Mouse (Mus musculus) limb, embryonic 14.5 days (tissue): ENCODE data around the gene Fras1. TPM values are rescaled to one million over a fixed set of nuclear protein-coding genes. Genes with fewer than 3 reads are reported as not detected.

Experiments
- ATAC-seq: fragments of 200-750 bp; cut with Nextera tagmentation; 2 replicates; pipeline ENCODE4 v1.8.0; 2017; ENCODE audit warnings: low read depth, moderate number of reproducible peaks, moderate TSS enrichment; ENCODE audit not compliant: low FRiP score
- DNase-seq: peaks from one replicate; pipeline ENCODE4 v3.0.0-alpha.2; 2015; ENCODE audit warnings: low spot score
- H3K27ac ChIP-seq: fragments of 300-500 bp; sonication (generic); replicated peaks from 2 replicates; pipeline ENCODE4 v1.5.1; 2014; ENCODE audit warnings: low read depth, mild to moderate bottlenecking, low read length, moderate library complexity, mixed read lengths
- H3K27me3 ChIP-seq: fragments of 300-500 bp; sonication (generic); 2 replicates; pipeline ENCODE4 v1.6.1; 2014; ENCODE audit warnings: low read length, mixed read lengths; ENCODE audit not compliant: control insufficient read depth, insufficient read depth
- H3K36me3 ChIP-seq: fragments of 300-500 bp; sonication (generic); 2 replicates; pipeline ENCODE4 v1.6.1; 2014; ENCODE audit warnings: mild to moderate bottlenecking, low read length, moderate library complexity, mixed read lengths; ENCODE audit not compliant: control insufficient read depth, insufficient read depth
- H3K4me1 ChIP-seq: fragments of 300-500 bp; sonication (generic); 2 replicates; pipeline ENCODE4 v1.6.1; 2014; ENCODE audit warnings: antibody characterized with exemption, low read length, mixed read lengths; ENCODE audit not compliant: control insufficient read depth, insufficient read depth
- H3K4me2 ChIP-seq: fragments of 300-500 bp; sonication (generic); replicated peaks from 2 replicates; pipeline ENCODE4 v1.6.1; 2014; ENCODE audit warnings: low read depth, mild to moderate bottlenecking, low read length, moderate library complexity; ENCODE audit not compliant: severe bottlenecking
- H3K4me3 ChIP-seq: fragments of 300-500 bp; sonication (generic); replicated peaks from 2 replicates; pipeline ENCODE4 v1.5.1; 2014; ENCODE audit warnings: low read length
- H3K9ac ChIP-seq: fragments of 300-500 bp; sonication (generic); 2 replicates; pipeline ENCODE4 v1.6.1; 2014; ENCODE audit warnings: mild to moderate bottlenecking, low read depth, low read length, moderate library complexity; ENCODE audit not compliant: severe bottlenecking
- H3K9me3 ChIP-seq: fragments of 300-500 bp; sonication (generic); 2 replicates; pipeline ENCODE4 v1.6.1; 2016; ENCODE audit warnings: low read length; ENCODE audit not compliant: control insufficient read depth
- POLR2A ChIP-seq: fragments of 200-500 bp; IDR thresholded peaks from 2 replicates; pipeline ENCODE4 v1.8.0; 2012; ENCODE audit warnings: inconsistent platforms, mild to moderate bottlenecking, moderate library complexity, borderline replicate concordance; ENCODE audit not compliant: insufficient read depth, insufficient read length; ENCODE audit errors: extremely low read depth
- WGBS: fragments of 180-500 bp; shearing (Covaris S2); extraction: QIAGEN DNeasy Blood & Tissue Kit; methylation state at CpG from one replicate; pipeline ENCODE4 v1.1.7; 2014; 5-methylcytosine and 5-hydroxymethylcytosine counted together
- polyA plus RNA-seq, 2 experiments: library from polyadenylated mRNA; depleted of rRNA in 1 of 2; stranded (reverse) in 1 of 2; unstranded in 1 of 2; fragments of >200 nt; fragmentation: Nextera tagmentation in 1 of 2; extraction: Ambion mirVana in 1 of 2; gene quantifications; 2 replicates each; pipeline versions ENCODE4 v1.2.1 to v1.2.3; 2012 to 2014

Fras1 gene
- polyA plus RNA-seq, 2 experiments = 10.5 to 30.5 TPM

GRCm38 (mm10) chr5:96797465-96797864, 423.7 kb downstream of the Fras1 start:
- Histone ChIP-seq H3K9ac (no peak overlapping the region), H3K27me3 (no peaks in the 10 kb centered on the region), H3K9me3 (no peaks in the 10 kb centered on the region), H3K36me3 (no peaks in the 10 kb centered on the region), H3K4me3 (no peak overlapping the region), H3K4me2 (no peak overlapping the region), H3K27ac (no peak overlapping the region), H3K4me1 (peaks cover 14% of the 10 kb centered on the region)
- TF ChIP-seq POLR2A = no peak
- DNase-seq (no peak), ATAC-seq (no peak)
- 92% methylated on average over 6 of the region's 6 CpGs for WGBS

- H3K27ac ChIP-seq = no peak overlapping the region
- no peaks in the 10 kb centered on the region for H3K9me3 ChIP-seq
- TF ChIP-seq POLR2A = no peak
- DNase-seq = no peak
- peaks cover 21% of the 10 kb centered on the region for H3K4me1 ChIP-seq
- H3K9ac ChIP-seq = no peak overlapping the region
- no peaks in the 10 kb centered on the region for H3K36me3 ChIP-seq
- H3K4me2 ChIP-seq = no peak overlapping the region
- WGBS = 87% methylated on average over 9 of the region's 9 CpGs
- no peak overlapping the region for H3K4me3 ChIP-seq
- no peaks in the 10 kb centered on the region for H3K27me3 ChIP-seq
- ATAC-seq = no peak
These were observed 425.4 kb downstream of the Fras1 start for GRCm38 (mm10) chr5:96799165-96799564.

- Histone ChIP-seq H3K4me1 (peaks cover 22% of the 10 kb centered on the region), H3K36me3 (no peaks in the 10 kb centered on the region), H3K27me3 (no peaks in the 10 kb centered on the region), H3K9ac (no peak overlapping the region), H3K27ac (no peak overlapping the region), H3K9me3 (no peaks in the 10 kb centered on the region), H3K4me3 (no peak overlapping the region), H3K4me2 (no peak overlapping the region)
- 89% methylated on average over 9 of the region's 9 CpGs for WGBS
- TF ChIP-seq POLR2A = no peak
- DNase-seq (no peak), ATAC-seq (no peak)
These were observed 426.2 kb downstream of the Fras1 start for GRCm38 (mm10) chr5:96799969-96800368.

GRCm38 (mm10) chr5:96802185-96802584, 428.4 kb downstream of the Fras1 start:
- no peak overlapping the region for H3K27ac ChIP-seq
- ATAC-seq (peak; percentile 39; the same call in 1 of the 2 replicates), DNase-seq (no peak)

GRCm38 (mm10) chr5:96803091-96803490, 429.3 kb downstream of the Fras1 start:
- H3K27me3 ChIP-seq = no peaks in the 10 kb centered on the region
- no peak overlapping the region for H3K27ac ChIP-seq
- H3K36me3 ChIP-seq = no peaks in the 10 kb centered on the region
- no peak for DNase-seq
- H3K4me1 ChIP-seq = peaks cover 22% of the 10 kb centered on the region
- H3K4me3 ChIP-seq = no peak overlapping the region
- no peaks in the 10 kb centered on the region for H3K9me3 ChIP-seq
- no peak overlapping the region for H3K4me2 ChIP-seq
- whole genome bisulfite sequencing = 21% methylated on average over 3 of the region's 3 CpGs
- ATAC-seq = 0 out of 2 replicates have a peak, but pooled peaks have one; percentile 27
- H3K9ac ChIP-seq = no peak overlapping the region
- no peak for TF ChIP-seq POLR2A

More at GRCm38 (mm10) chr5:96802185-96802584, 428.4 kb downstream of the Fras1 start:
- Histone ChIP-seq H3K36me3 (no peaks in the 10 kb centered on the region), H3K4me1 (peaks cover 22% of the 10 kb centered on the region), H3K9me3 (no peaks in the 10 kb centered on the region), H3K9ac (no peak overlapping the region), H3K4me2 (no peak overlapping the region), H3K4me3 (no peak overlapping the region), H3K27me3 (no peaks in the 10 kb centered on the region)
- no peak for TF ChIP-seq POLR2A
- WGBS = 7% methylated on average over 7 of the region's 7 CpGs

DNA sequence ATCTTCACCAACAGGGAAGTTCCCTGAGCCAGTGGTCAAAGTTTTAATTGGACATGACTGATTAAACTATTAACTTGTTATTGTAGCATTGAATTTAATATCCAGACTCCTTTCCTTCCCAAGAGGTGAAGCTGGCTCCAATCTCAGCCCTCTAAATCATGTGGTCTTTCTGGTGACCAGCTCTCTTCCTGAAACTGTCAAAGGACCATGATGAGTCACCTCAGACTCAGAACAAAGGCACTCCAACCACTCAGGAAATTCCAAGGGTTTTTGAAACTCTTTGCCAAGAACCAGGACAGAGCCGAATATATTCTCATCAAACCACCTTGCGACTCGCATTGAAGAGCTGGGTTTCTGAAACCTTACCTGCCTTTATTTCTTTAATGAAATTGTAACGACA, 430.5 kb downstream of the Fras1 start:
- WGBS = 61% methylated on average over 4 of the region's 4 CpGs
- peaks cover 22% of the 10 kb centered on the region for H3K4me1 ChIP-seq
- no peak overlapping the region for H3K27ac ChIP-seq
- TF ChIP-seq POLR2A = no peak
- DNase-seq (no peak), ATAC-seq (no peak)
- H3K36me3 ChIP-seq = no peaks in the 10 kb centered on the region
- H3K4me3 ChIP-seq = no peak overlapping the region
- no peak overlapping the region for H3K4me2 ChIP-seq
- no peak overlapping the region for H3K9ac ChIP-seq
- H3K9me3 ChIP-seq = no peaks in the 10 kb centered on the region
- H3K27me3 ChIP-seq = no peaks in the 10 kb centered on the region
